Mouse (Mus musculus) midbrain, embryonic 13.5 days (tissue): ENCODE data around the gene Gm4491. TPM values are rescaled to one million over a fixed set of nuclear protein-coding genes. Genes with fewer than 3 reads are reported as not detected.
A peak's percentile ranks its signal among the peaks of the same experiment; 100 is the strongest.

Source experiments
- ATAC-seq: fragments of 200-750 bp; cut with Nextera tagmentation; 2 replicates; pipeline ENCODE4 v1.8.0; 2017; ENCODE audit warnings: mild to moderate bottlenecking, moderate TSS enrichment, moderate library complexity
- H3K27ac ChIP-seq: fragments of 300-500 bp; sonication (generic); 2 replicates; pipeline ENCODE4 v1.5.1; 2015; ENCODE audit warnings: inconsistent platforms, mild to moderate bottlenecking, moderate library complexity
- H3K27me3 ChIP-seq: fragments of 300-500 bp; sonication (generic); 2 replicates; pipeline ENCODE4 v1.6.1; 2015; ENCODE audit warnings: mild to moderate bottlenecking, inconsistent platforms
- H3K36me3 ChIP-seq: fragments of 300-500 bp; sonication (generic); 2 replicates; pipeline ENCODE4 v1.6.1; 2015; ENCODE audit warnings: mild to moderate bottlenecking, inconsistent platforms
- H3K4me1 ChIP-seq: fragments of 300-500 bp; sonication (generic); replicated peaks from 2 replicates; pipeline ENCODE4 v1.6.1; 2015; ENCODE audit warnings: inconsistent platforms
- H3K4me2 ChIP-seq: fragments of 300-500 bp; sonication (generic); replicated peaks from 2 replicates; pipeline ENCODE4 v1.6.1; 2015; ENCODE audit warnings: moderate library complexity, mild to moderate bottlenecking, inconsistent platforms
- H3K4me3 ChIP-seq: fragments of 300-500 bp; sonication (generic); replicated peaks from 2 replicates; pipeline ENCODE4 v1.5.1; 2015; ENCODE audit warnings: mild to moderate bottlenecking, inconsistent platforms
- H3K9ac ChIP-seq: fragments of 300-500 bp; sonication (generic); replicated peaks from 2 replicates; pipeline ENCODE4 v1.6.1; 2015; ENCODE audit warnings: mild to moderate bottlenecking, inconsistent platforms
- H3K9me3 ChIP-seq: fragments of 300-500 bp; sonication (generic); 2 replicates; pipeline ENCODE4 v1.6.1; 2016; ENCODE audit warnings: mild to moderate bottlenecking, inconsistent platforms
- WGBS: fragments of 180-500 bp; shearing (Covaris S2); methylation state at CpG from one replicate; pipeline ENCODE4 v1.1.7; 2015; 5-methylcytosine and 5-hydroxymethylcytosine counted together
- polyA plus RNA-seq: library from polyadenylated mRNA; unstranded; fragments of >200 nt; fragmentation: Nextera tagmentation; extraction: Ambion mirVana; gene quantifications from 2 replicates; pipeline ENCODE4 v1.2.1, GENCODE M21; 2015

Gene Gm4491
- polyA plus RNA-seq, 1 experiment from 2014 or later, result 0.09 TPM

GRCm38 (mm10) chr14:57105721-57106120 is 10.0 kb downstream of the Gm4491 start:
- Histone ChIP-seq H3K27me3 (peaks cover 67% of the 10 kb centered on the region), H3K4me2 (no peak overlapping the region), H3K36me3 (no peaks in the 10 kb centered on the region), H3K27ac (no peak overlapping the region), H3K9me3 (no peaks in the 10 kb centered on the region), H3K4me3 (no peak overlapping the region), H3K4me1 (peaks cover 18% of the 10 kb centered on the region), H3K9ac (no peak overlapping the region)
- WGBS, result 48% methylated on average over 11 of the region's 11 CpGs
- no peak for ATAC-seq

GRCm38 (mm10) chr14:57105111-57105510 is 10.6 kb downstream of the Gm4491 start:
- no peak overlapping the region; the same call in 1 of the 2 replicates for H3K9ac ChIP-seq
- WGBS, result 12% methylated on average over 14 of the region's 14 CpGs
- no peak for ATAC-seq
- H3K27ac ChIP-seq, result no peak overlapping the region
- no peaks in the 10 kb centered on the region for H3K36me3 ChIP-seq
- H3K4me3 ChIP-seq, result peak overlapping the region; percentile 62
- peak overlapping the region; percentile 100 for H3K4me2 ChIP-seq
- H3K9me3 ChIP-seq, result no peaks in the 10 kb centered on the region
- H3K27me3 ChIP-seq, result peaks cover 72% of the 10 kb centered on the region
- peaks cover 18% of the 10 kb centered on the region for H3K4me1 ChIP-seq

GRCm38 (mm10) chr14:57104106-57105023 is 11.3 kb downstream of the Gm4491 start, which contains the start of gene Gjb2:
Gene Gjb2, minus strand, starts transcription at chr14:57104702.
- no peaks in the 10 kb centered on the region for H3K9me3 ChIP-seq
- H3K4me2 ChIP-seq, result peak within 1 kb of the TSS; percentile 100
- peak within 1 kb of the TSS; percentile 60 for H3K9ac ChIP-seq
- under 1% methylated on average over 95 of the region's 101 CpGs for WGBS
- H3K36me3 ChIP-seq, result no peaks in the 10 kb centered on the region
- peaks cover 72% of the 10 kb centered on the region for H3K27me3 ChIP-seq
- ATAC-seq, result peak; percentile 86
- peak within 1 kb of the TSS; percentile 62 for H3K4me3 ChIP-seq
- H3K27ac ChIP-seq, result no peak within 1 kb of the TSS
- peaks cover 20% of the 10 kb centered on the region for H3K4me1 ChIP-seq

DNA sequence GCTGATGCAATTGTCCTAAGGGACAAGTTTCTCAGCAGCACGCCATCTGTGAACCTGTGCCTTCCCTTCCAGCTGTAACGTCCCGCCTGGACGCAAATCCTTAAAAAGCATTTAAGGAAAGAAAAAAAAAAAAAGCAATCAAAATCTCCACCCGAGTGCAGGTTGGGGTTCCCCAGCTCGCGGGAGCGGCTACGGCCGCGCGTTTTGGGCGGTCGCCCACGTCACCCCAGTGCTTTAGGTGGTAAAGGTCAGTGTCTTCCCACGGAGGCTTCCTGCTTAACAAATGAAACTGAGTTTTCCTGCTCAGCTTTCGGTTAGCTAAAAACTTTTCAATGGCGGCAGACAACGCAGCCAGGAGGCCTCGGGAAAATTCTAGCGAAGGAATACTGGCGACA is 12.0 kb downstream of the Gm4491 start:
- peak; percentile 24; the same call in 1 of the 2 replicates for ATAC-seq
- H3K27me3 ChIP-seq, result peaks cover 72% of the 10 kb centered on the region
- H3K4me1 ChIP-seq, result peaks cover 20% of the 10 kb centered on the region
- H3K9me3 ChIP-seq, result no peaks in the 10 kb centered on the region
- H3K4me3 ChIP-seq, result peak overlapping the region; percentile 62
- WGBS, result 1% methylated on average over 22 of the region's 22 CpGs
- H3K9ac ChIP-seq, result peak overlapping the region; percentile 60
- peak overlapping the region; percentile 100 for H3K4me2 ChIP-seq
- no peak overlapping the region for H3K27ac ChIP-seq
- H3K36me3 ChIP-seq, result no peaks in the 10 kb centered on the region

DNA sequence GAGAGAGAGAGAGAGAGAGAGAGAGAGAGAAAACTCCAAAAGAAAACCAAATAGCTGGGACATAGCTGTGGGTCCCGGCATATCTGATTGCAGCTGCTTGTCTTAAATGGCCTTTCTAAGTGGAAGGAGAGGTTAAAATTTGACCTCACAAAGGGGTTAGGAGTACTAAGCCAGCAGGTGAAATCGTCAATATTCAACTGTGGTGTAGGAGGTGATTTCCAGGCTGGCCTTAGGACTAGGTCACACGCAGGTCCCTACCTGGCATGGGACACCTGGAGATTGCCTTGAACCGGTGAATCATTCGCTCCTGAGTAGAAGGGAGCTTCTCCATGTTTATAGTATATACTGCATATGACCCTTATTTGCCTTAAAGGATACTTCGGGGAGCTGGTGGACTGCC is 12.6 kb downstream of the Gm4491 start:
- ATAC-seq, result no peak
- no peaks in the 10 kb centered on the region for H3K36me3 ChIP-seq
- WGBS, result 59% methylated on average over 6 of the region's 6 CpGs
- no peak overlapping the region for H3K9ac ChIP-seq
- peak overlapping the region; percentile 62; the same call in 1 of the 2 replicates for H3K4me3 ChIP-seq
- H3K27me3 ChIP-seq, result peaks cover 72% of the 10 kb centered on the region
- H3K4me1 ChIP-seq, result peaks cover 20% of the 10 kb centered on the region
- no peaks in the 10 kb centered on the region for H3K9me3 ChIP-seq
- H3K27ac ChIP-seq, result no peak overlapping the region
- H3K4me2 ChIP-seq, result 0 out of 2 replicates have a peak overlapping the region, but pooled peaks have one; percentile 100

DNA sequence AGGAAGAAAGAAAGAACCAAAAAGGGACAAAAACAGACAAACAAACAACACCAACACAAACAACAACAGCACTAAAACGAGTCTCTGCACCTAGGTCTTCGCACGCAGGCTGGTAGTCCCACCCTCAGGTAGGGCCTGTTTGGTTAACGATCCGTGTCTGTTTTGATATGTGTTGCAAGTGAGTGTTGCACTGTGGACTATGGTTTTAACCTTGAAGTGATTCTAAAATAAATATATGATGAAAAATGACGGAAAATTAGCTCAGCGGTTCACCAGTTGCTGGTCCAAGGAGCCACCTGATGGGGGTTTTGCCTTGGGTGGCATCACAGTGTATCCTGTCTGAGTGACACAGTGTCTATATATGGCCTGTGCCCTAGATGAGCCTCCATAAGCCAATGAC is 14.1 kb downstream of the Gm4491 start:
- H3K4me3 ChIP-seq, result no peak overlapping the region
- no peak overlapping the region for H3K9ac ChIP-seq
- H3K27ac ChIP-seq, result no peak overlapping the region
- no peaks in the 10 kb centered on the region for H3K9me3 ChIP-seq
- no peak overlapping the region for H3K4me2 ChIP-seq
- whole genome bisulfite sequencing, result 91% methylated on average over 7 of the region's 7 CpGs
- H3K36me3 ChIP-seq, result no peaks in the 10 kb centered on the region
- ATAC-seq, result no peak
- H3K4me1 ChIP-seq, result peaks cover 20% of the 10 kb centered on the region
- peaks cover 57% of the 10 kb centered on the region for H3K27me3 ChIP-seq

DNA sequence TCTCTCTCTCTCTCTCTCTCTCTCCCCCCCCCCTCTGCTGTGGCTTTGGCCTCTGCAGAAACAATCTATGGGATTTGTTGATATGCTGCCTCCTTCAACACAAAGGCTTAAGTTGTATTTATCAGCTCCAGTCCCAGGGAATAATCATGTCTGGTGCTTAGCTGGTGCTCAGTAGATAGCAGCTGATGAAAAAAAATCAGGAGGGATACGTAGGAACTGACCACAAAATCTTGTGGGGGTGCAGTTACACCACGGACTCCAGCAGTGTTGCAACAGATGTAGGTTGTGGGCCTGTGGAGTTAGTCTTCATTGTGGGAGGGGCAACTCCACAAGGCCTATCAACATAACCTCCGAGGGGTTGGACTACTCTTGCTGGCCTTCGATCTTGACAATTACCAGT is 19.8 kb downstream of the Gm4491 start:
- Histone ChIP-seq H3K4me3 (no peak overlapping the region), H3K9me3 (no peaks in the 10 kb centered on the region), H3K4me2 (no peak overlapping the region), H3K27me3 (peaks cover 5% of the 10 kb centered on the region; the same call in 1 of the 2 replicates), H3K27ac (no peak overlapping the region), H3K36me3 (no peaks in the 10 kb centered on the region), H3K9ac (no peak overlapping the region), H3K4me1 (0 out of 2 replicates have a peak, but pooled peaks cover 2% of the 10 kb centered on the region)
- ATAC-seq, result no peak
- WGBS, result 88% methylated on average over 4 of the region's 4 CpGs

DNA sequence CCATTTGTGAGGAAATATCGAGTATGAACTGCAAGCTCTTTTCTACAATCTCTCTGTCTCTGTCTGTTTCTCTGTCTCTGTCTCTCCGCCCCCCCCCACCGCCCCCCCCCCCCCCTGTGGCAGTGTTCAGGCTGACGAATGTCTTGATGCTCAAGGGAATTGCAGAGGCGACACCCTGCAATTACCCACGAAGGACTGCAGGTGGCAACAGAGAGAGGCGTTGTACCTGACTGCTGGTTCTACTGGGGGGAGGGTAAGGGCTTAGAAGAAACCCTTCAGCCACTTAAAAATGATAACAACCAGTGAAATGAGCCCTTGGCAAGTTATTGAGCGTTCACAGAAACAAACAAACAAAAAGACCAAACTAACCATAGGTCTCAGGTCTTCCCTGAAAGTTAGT is 22.7 kb downstream of the Gm4491 start:
- Histone ChIP-seq H3K36me3 (no peaks in the 10 kb centered on the region), H3K27me3 (no peaks in the 10 kb centered on the region), H3K4me3 (no peak overlapping the region), H3K4me1 (no peaks in the 10 kb centered on the region), H3K9me3 (no peaks in the 10 kb centered on the region), H3K4me2 (no peak overlapping the region), H3K9ac (no peak overlapping the region), H3K27ac (no peak overlapping the region)
- no peak for ATAC-seq
- WGBS, result 6% methylated on average over 8 of the region's 8 CpGs

DNA sequence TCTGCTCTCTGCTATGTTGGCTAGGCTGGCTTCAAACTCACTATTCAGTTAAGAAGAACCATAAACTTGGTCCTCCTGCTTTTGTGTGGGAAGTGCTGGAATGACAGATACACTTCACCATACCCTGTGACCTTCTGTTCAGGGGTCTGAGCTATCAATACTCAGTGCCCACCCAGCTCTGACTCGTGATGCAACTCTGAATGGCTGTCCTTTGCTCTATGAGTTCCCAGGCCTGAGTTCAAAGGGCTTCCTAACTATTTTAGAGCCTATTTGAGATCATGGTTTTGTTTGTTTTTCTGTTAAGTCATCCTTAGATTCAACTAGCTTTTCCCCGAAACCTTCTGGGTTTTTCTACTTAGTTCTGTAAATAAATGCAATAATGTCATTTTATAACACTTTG is 25.7 kb downstream of the Gm4491 start:
- ATAC-seq, result no peak

GRCm38 (mm10) chr14:57089107-57089506 is 26.6 kb downstream of the Gm4491 start:
- no peak overlapping the region for H3K4me3 ChIP-seq
- no peak overlapping the region for H3K9ac ChIP-seq
- no peak overlapping the region for H3K27ac ChIP-seq
- WGBS, result 89% methylated on average over 7 of the region's 7 CpGs
- H3K9me3 ChIP-seq, result no peaks in the 10 kb centered on the region
- no peak for ATAC-seq
- no peaks in the 10 kb centered on the region for H3K36me3 ChIP-seq
- no peaks in the 10 kb centered on the region for H3K27me3 ChIP-seq
- no peak overlapping the region for H3K4me2 ChIP-seq
- no peaks in the 10 kb centered on the region for H3K4me1 ChIP-seq

More for the DNA sequence above, 25.7 kb downstream of the Gm4491 start:
- Histone ChIP-seq H3K4me3 (no peak overlapping the region), H3K9me3 (no peaks in the 10 kb centered on the region), H3K27ac (no peak overlapping the region), H3K4me2 (no peak overlapping the region), H3K4me1 (no peaks in the 10 kb centered on the region), H3K36me3 (no peaks in the 10 kb centered on the region), H3K9ac (no peak overlapping the region), H3K27me3 (no peaks in the 10 kb centered on the region)
- 63% methylated on average over 2 of the region's 2 CpGs for WGBS

DNA sequence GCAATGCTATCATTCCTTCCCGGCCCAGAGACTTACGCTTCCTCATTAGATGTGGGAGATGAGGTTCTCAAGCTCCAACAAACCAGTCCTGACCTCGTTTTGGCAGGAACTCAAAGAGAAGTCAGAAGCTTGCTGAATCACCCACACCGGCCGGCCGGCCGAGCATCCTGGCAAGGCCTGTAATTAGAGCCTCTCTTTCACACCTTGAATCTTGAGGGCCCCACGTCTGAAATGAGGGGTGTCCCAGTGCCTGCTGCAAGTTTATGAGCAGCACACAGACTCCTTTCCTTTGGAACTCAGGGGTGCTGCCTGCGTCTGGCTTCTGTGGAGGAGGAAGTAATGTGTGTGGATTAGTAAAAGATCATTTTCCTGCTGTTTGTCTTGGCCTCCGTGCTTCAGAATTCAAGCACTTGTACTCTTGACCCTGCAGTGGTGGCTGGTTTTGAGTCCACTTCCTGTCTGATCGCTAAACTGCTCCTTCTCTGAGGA is 31.5 kb downstream of the Gm4491 start:
- WGBS, result 80% methylated on average over 11 of the region's 11 CpGs
- Histone ChIP-seq H3K4me2 (no peak overlapping the region), H3K4me3 (no peak overlapping the region), H3K27me3 (no peaks in the 10 kb centered on the region), H3K9me3 (no peaks in the 10 kb centered on the region), H3K27ac (no peak overlapping the region), H3K4me1 (no peaks in the 10 kb centered on the region), H3K9ac (no peak overlapping the region), H3K36me3 (no peaks in the 10 kb centered on the region)
- ATAC-seq, result no peak

DNA sequence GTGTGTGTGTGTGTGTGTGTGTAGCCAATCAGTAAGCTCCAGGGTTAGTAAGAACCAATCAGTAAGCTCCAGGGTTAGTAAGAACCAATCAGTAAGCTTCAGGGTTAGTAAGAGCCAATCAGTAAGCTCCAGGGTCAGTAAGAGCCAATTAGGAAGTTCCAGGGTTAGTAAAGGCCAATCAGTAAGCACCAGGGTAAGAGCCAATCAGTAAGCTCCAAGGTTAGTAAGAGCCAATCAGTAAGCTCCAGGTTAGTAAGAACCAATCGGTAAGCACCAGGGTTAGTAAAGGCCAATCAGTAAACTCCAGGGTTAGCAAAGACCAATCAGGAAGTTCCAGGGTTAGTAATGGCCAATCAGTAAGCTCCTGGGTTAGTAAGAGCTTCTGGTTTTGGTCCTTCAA is 32.8 kb downstream of the Gm4491 start:
- WGBS, result 100% methylated on average over 1 of the region's 1 CpGs
- Histone ChIP-seq H3K4me2 (no peak overlapping the region), H3K9ac (no peak overlapping the region), H3K36me3 (no peaks in the 10 kb centered on the region), H3K27me3 (no peaks in the 10 kb centered on the region), H3K4me3 (no peak overlapping the region), H3K9me3 (no peaks in the 10 kb centered on the region), H3K4me1 (no peaks in the 10 kb centered on the region), H3K27ac (no peak overlapping the region)
- no peak for ATAC-seq
